Mouse (Mus musculus) kidney, adult 2 months (tissue): ENCODE results near the gene Marco.

Source experiments
- CTCF ChIP-seq: fragments of 200-500 bp; conservative IDR thresholded peaks from 2 replicates; pipeline ENCODE4 v1.5.1; 2011; ENCODE audit warnings: low read depth, mild to moderate bottlenecking, control low read depth, low read length, moderate library complexity, mixed read lengths; ENCODE audit not compliant: insufficient read depth, insufficient read length
- POLR2A ChIP-seq: fragments of 200-500 bp; IDR thresholded peaks from one replicate; pipeline ENCODE4 v1.6.1; 2011; ENCODE audit warnings: low read depth, low read length, control low read depth

- TF ChIP-seq CTCF (no peak), POLR2A (no peak)
These were observed 46.3 kb downstream of the Marco start for GRCm38 (mm10) chr1:120458524-120458923.
